Mouse (Mus musculus): ENCODE data around the gene Hemgn.

- TF ChIP-seq CTCF (IDR thresholded peaks at IDR 0.05; ENCODE audit: control insufficient read depth, insufficient read depth, low read length) (no peak), POLR2A (IDR thresholded peaks at IDR 0.05; ENCODE audit: borderline replicate concordance, control insufficient read depth, low read depth, low read length) (no peak)
These were observed 38.0 kb upstream of the Hemgn start for GRCm38 (mm10) chr4:46451240-46451757.

Data from bone marrow, adult 2 months (tissue).